Mouse (Mus musculus) B cell, adult 2 months (primary cell): ENCODE data around the gene Fth1.

Source experiments
- DNase-seq, 2 experiments: peaks; one replicate each; pipeline ENCODE4 v3.0.0; 2022

The Fth1 gene

GRCm38 (mm10) chr19:9964205-9964916 is 16.0 kb upstream of the Fth1 start:
- no peak for DNase-seq

GRCm38 (mm10) chr19:9966096-9966867 is 14.1 kb upstream of the Fth1 start:
- DNase-seq: no peak

GRCm38 (mm10) chr19:9968081-9968787 is 12.2 kb upstream of the Fth1 start:
- no peak for DNase-seq

- peak; percentile 70 to 73 for DNase-seq
Observed at GRCm38 (mm10) chr19:9974853-9975252, 5.5 kb upstream of the Fth1 start.

- no peak for DNase-seq
Observed at GRCm38 (mm10) chr19:9977085-9977484, 3.3 kb upstream of the Fth1 start.

GRCm38 (mm10) chr19:9978431-9978951 is 1.9 kb upstream of the Fth1 start:
- DNase-seq: no peak

- no peak for DNase-seq
Observed at GRCm38 (mm10) chr19:9979156-9979555, 1.2 kb upstream of the Fth1 start.

- peak in 1 of 2 experiments; percentile 17 for DNase-seq
Observed at GRCm38 (mm10) chr19:9981621-9982020, 1.2 kb downstream of the Fth1 start.

GRCm38 (mm10) chr19:9982151-9982851 is 1.9 kb downstream of the Fth1 start:
- peak; percentile 96 to 97 for DNase-seq

GRCm38 (mm10) chr19:9982852-9983542 is 2.6 kb downstream of the Fth1 start:
- peak; percentile 79 to 80 for DNase-seq

GRCm38 (mm10) chr19:9984111-9985055 is 4.0 kb downstream of the Fth1 start:
- DNase-seq: peak; percentile 29 to 32

GRCm38 (mm10) chr19:9985190-9985899 is 4.9 kb downstream of the Fth1 start:
- peak; percentile 54 to 57 for DNase-seq

- peak; percentile 18 to 38 for DNase-seq
Observed at GRCm38 (mm10) chr19:9985900-9986421, 5.6 kb downstream of the Fth1 start.

- no peak for DNase-seq
Observed at GRCm38 (mm10) chr19:9987192-9987591, 6.8 kb downstream of the Fth1 start.

GRCm38 (mm10) chr19:9987593-9987992 is 7.2 kb downstream of the Fth1 start:
- no peak for DNase-seq

- peak; percentile 64 to 66 for DNase-seq
Observed at GRCm38 (mm10) chr19:9989171-9989883, 8.9 kb downstream of the Fth1 start.

GRCm38 (mm10) chr19:9989884-9990256 is 9.5 kb downstream of the Fth1 start:
- DNase-seq: no peak

GRCm38 (mm10) chr19:9991304-9991703 is 10.9 kb downstream of the Fth1 start:
- DNase-seq: peak; percentile 90 to 92
